Mouse (Mus musculus) stomach, postnatal 0 days (tissue): ENCODE data around the gene Spats2l.

Experiments
- CTCF ChIP-seq: IDR thresholded peaks from 2 replicates; pipeline ENCODE4 v1.5.1; 2016; ENCODE audit warnings: antibody characterized with exemption, low read depth, mild to moderate bottlenecking, moderate library complexity
- EP300 ChIP-seq: optimal IDR thresholded peaks from 2 replicates; pipeline ENCODE3; 2016; ENCODE audit warnings: antibody characterized with exemption

DNA sequence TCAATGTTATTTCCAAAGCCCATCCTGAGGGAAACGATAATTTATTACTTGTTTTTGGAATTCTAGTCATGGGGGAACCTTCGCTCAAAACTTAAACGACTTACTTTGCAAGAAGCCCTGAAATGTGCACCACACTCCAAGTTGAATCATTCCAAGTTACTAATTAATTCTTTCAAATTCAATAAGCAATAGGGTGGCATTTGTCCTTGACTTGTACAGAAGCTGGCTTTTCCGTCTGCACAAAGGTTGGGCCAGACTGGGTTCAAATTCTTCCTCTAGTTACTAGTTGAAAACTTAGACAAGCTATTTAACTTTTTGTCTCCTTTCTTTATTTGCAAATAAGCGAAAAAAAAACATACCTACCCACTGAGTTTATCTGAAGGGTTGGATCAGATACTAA, 636 bp upstream of the Spats2l start:
- no peak for TF ChIP-seq EP300
- TF ChIP-seq CTCF: no peak
